Mouse (Mus musculus) cerebellum, adult 2 months (tissue): Measurements from ENCODE around the gene Slc1a3.

Experiments used
- CTCF ChIP-seq: fragments of 200-500 bp; IDR thresholded peaks from 2 replicates; pipeline ENCODE4 v1.5.1; 2011; ENCODE audit warnings: low read depth, mild to moderate bottlenecking, control low read depth, low read length, moderate library complexity, borderline replicate concordance; ENCODE audit not compliant: insufficient read depth
- POLR2A ChIP-seq: fragments of 200-500 bp; IDR thresholded peaks from 2 replicates; pipeline ENCODE4 v1.6.1; 2011; ENCODE audit warnings: low read length, control low read depth, borderline replicate concordance; ENCODE audit not compliant: insufficient read depth

- no peak for TF ChIP-seq CTCF
- no peak for TF ChIP-seq POLR2A
These were observed 75.8 kb downstream of the Slc1a3 start for GRCm38 (mm10) chr15:8634807-8635206.
